Mouse (Mus musculus) CD4-positive, CD25-positive, alpha-beta regulatory T cell, adult 2 months (primary cell): ENCODE results near the gene Cd80.
"Not testable (repeated sequence)": the region's sequence is repeated elsewhere in the genome, so short reads cannot be mapped to it uniquely, and the experiment has no call there.

Source experiments
- DNase-seq: peaks from one replicate; pipeline ENCODE4 v3.0.0-alpha.2; 2012; ENCODE audit warnings: low read depth, low spot score

The Cd80 gene

GRCm38 (mm10) chr16:38455511-38456418, at the start of gene Cd80:
TSS of gene Cd80 (plus strand) at chr16:38455561.
- no peak for DNase-seq

- DNase-seq, result no peak
Measured at GRCm38 (mm10) chr16:38406293-38406692, 49.1 kb upstream of the Cd80 start.

GRCm38 (mm10) chr16:38406708-38407107, 48.7 kb upstream of the Cd80 start:
- DNase-seq, result peak; percentile 38

GRCm38 (mm10) chr16:38407584-38407983, 47.8 kb upstream of the Cd80 start:
- peak; percentile 31 for DNase-seq

GRCm38 (mm10) chr16:38408416-38408815, 46.9 kb upstream of the Cd80 start:
- DNase-seq, result no peak

GRCm38 (mm10) chr16:38414953-38415352, 40.4 kb upstream of the Cd80 start:
- no peak for DNase-seq

- no peak for DNase-seq
Measured at GRCm38 (mm10) chr16:38425374-38425773, 30.0 kb upstream of the Cd80 start.

GRCm38 (mm10) chr16:38425799-38426198, 29.6 kb upstream of the Cd80 start:
- DNase-seq, result no peak

GRCm38 (mm10) chr16:38431446-38432185, 23.7 kb upstream of the Cd80 start:
- no peak for DNase-seq

- no peak for DNase-seq
Measured at GRCm38 (mm10) chr16:38432498-38433425, 22.6 kb upstream of the Cd80 start, which contains the start of gene Pla1a. TSS of gene Pla1a (minus strand) at chr16:38433145.

GRCm38 (mm10) chr16:38433514-38433913, 21.8 kb upstream of the Cd80 start:
- no peak for DNase-seq

- no peak for DNase-seq
Measured at GRCm38 (mm10) chr16:38434295-38434795, 21.0 kb upstream of the Cd80 start.

GRCm38 (mm10) chr16:38439190-38439589, 16.2 kb upstream of the Cd80 start:
- DNase-seq, result no peak

GRCm38 (mm10) chr16:38440403-38440802, 15.0 kb upstream of the Cd80 start:
- no peak for DNase-seq

GRCm38 (mm10) chr16:38441611-38442010, 13.8 kb upstream of the Cd80 start:
- DNase-seq, result no peak

- no peak for DNase-seq
Measured at GRCm38 (mm10) chr16:38442216-38442615, 13.1 kb upstream of the Cd80 start.

GRCm38 (mm10) chr16:38443721-38444464, 11.5 kb upstream of the Cd80 start:
- no peak for DNase-seq

- DNase-seq, result no peak
Measured at GRCm38 (mm10) chr16:38445046-38445445, 10.3 kb upstream of the Cd80 start.

- no peak for DNase-seq
Measured at GRCm38 (mm10) chr16:38445576-38445975, 9.8 kb upstream of the Cd80 start.

- not testable (repeated sequence) for DNase-seq
Measured at GRCm38 (mm10) chr16:38446141-38446540, 9.2 kb upstream of the Cd80 start.

GRCm38 (mm10) chr16:38447366-38447765, 8.0 kb upstream of the Cd80 start:
- no peak for DNase-seq
